Mouse (Mus musculus): ENCODE measurements around the gene Cpa2. TPM values are rescaled to one million over a fixed set of nuclear protein-coding genes. Genes with fewer than 3 reads are reported as not detected.

Cpa2 gene
- polyA plus RNA-seq, 1 experiment = not detected

DNA sequence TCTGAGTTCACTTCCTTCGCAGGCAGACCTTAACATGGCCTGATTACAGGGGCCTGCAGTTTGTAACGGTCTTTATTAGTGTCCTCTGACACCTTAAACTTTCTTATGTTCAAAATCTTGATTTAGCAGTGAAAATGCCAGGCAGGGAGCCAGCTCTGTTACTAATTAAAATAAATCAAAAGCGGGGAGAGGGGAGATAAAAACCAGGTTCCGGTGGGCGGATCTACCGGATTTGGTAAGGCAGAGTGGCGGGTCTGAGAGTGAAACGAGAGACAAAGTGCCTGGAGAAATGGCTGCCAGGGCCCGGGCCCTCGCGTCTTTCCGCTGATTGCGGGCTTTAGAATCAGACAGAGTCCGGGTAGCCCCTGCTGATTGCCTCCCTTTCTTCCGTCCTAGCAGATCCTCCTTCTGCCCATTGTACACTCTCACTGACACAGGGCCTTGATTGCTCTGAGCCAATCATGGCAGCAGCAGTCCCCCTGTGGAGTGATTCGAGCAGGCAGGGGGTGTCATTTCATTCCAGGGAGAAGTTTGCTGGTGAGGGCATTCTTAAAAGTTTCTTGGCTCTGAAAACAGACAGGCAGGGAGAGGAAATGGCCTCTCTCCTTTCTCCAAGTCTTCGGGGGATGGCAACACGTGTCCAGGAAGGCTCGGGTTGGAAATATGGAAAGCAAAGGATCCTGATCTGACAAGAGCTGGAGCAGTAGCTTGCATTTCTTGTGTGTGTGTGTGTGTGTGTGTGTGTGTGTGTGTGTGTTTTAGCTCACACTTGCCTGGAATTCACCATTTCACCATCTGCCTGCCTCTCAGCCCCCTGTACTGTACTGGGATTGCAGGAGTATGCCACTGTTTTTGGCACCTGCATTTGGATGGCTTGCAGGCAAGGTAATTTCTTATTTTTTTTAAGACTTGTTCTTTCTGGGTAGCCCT lies 14.5 kb upstream of the Cpa2 start:
- Histone ChIP-seq H3K36me3 (ENCODE audit: control insufficient read depth) (no peaks in the 10 kb centered on the region), H3K9me3 (ENCODE audit: control insufficient read depth, low read length) (no peaks in the 10 kb centered on the region), H3K4me1 (ENCODE audit: control insufficient read depth) (no peaks in the 10 kb centered on the region), H3K4me3 (replicated peaks) (no peak overlapping the region), H3K27me3 (ENCODE audit: control insufficient read depth) (peaks cover 14% of the 10 kb centered on the region)
- TF ChIP-seq GATA1 (IDR thresholded peaks at IDR 0.05; ENCODE audit: low read length) (no peak), TAL1 (IDR thresholded peaks at IDR 0.05; ENCODE audit: low read length) (no peak)

- no peaks in the 10 kb centered on the region for H3K4me1 ChIP-seq (ENCODE audit: control insufficient read depth)
- H3K36me3 ChIP-seq (ENCODE audit: control insufficient read depth) = no peaks in the 10 kb centered on the region
- peaks cover 14% of the 10 kb centered on the region for H3K27me3 ChIP-seq (ENCODE audit: control insufficient read depth)
- no peak overlapping the region for H3K4me3 ChIP-seq (replicated peaks)
- no peak for TF ChIP-seq TAL1 (IDR thresholded peaks at IDR 0.05; ENCODE audit: low read length)
- no peak for TF ChIP-seq GATA1 (IDR thresholded peaks at IDR 0.05; ENCODE audit: low read length)
- no peaks in the 10 kb centered on the region for H3K9me3 ChIP-seq (ENCODE audit: control insufficient read depth, low read length)
Observed at GRCm38 (mm10) chr6:30528800-30529199, 12.6 kb upstream of the Cpa2 start.

- Histone ChIP-seq H3K9me3 (ENCODE audit: control insufficient read depth, low read length) (no peaks in the 10 kb centered on the region), H3K36me3 (ENCODE audit: control insufficient read depth) (no peaks in the 10 kb centered on the region), H3K4me1 (ENCODE audit: control insufficient read depth) (no peaks in the 10 kb centered on the region), H3K4me3 (replicated peaks) (no peak overlapping the region), H3K27me3 (ENCODE audit: control insufficient read depth) (no peaks in the 10 kb centered on the region)
- TF ChIP-seq GATA1 (IDR thresholded peaks at IDR 0.05; ENCODE audit: low read length) = no peak
Observed at GRCm38 (mm10) chr6:30535340-30535739, 6.0 kb upstream of the Cpa2 start.

- Histone ChIP-seq H3K9me3 (ENCODE audit: control insufficient read depth, low read length) (no peaks in the 10 kb centered on the region), H3K27me3 (ENCODE audit: control insufficient read depth) (peaks cover 11% of the 10 kb centered on the region), H3K4me1 (ENCODE audit: control insufficient read depth) (no peaks in the 10 kb centered on the region), H3K36me3 (ENCODE audit: control insufficient read depth) (no peaks in the 10 kb centered on the region), H3K4me3 (replicated peaks) (no peak overlapping the region)
- TF ChIP-seq GATA1 (IDR thresholded peaks at IDR 0.05; ENCODE audit: low read length) (no peak), TAL1 (IDR thresholded peaks at IDR 0.05; ENCODE audit: low read length) (no peak)
Observed at GRCm38 (mm10) chr6:30538240-30538639, 3.1 kb upstream of the Cpa2 start.

DNA sequence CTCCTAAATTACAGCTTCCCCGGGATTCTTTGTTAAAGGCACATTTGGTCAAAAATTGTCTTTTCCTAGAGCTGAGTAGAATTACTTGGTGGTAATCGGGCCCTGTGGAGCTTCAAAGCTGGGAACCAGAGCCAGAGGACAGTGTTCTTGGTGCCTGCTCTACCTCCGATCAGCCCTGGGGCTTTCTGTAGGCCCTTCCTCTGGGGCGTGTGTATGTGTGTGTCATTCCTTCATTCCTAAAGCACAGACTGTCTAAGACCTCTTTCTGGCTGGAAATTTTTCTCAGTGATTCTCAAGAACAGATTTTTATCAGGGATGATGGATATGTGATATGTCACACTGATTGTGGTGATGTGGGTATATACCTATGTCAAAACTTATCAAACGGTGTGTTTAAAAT lies 2.6 kb upstream of the Cpa2 start:
- no peak overlapping the region for H3K4me3 ChIP-seq (replicated peaks)
- no peaks in the 10 kb centered on the region for H3K4me1 ChIP-seq (ENCODE audit: control insufficient read depth)
- H3K36me3 ChIP-seq (ENCODE audit: control insufficient read depth) = no peaks in the 10 kb centered on the region
- TF ChIP-seq TAL1 (IDR thresholded peaks at IDR 0.05; ENCODE audit: low read length) = no peak
- no peak for TF ChIP-seq GATA1 (IDR thresholded peaks at IDR 0.05; ENCODE audit: low read length)
- H3K27me3 ChIP-seq (ENCODE audit: control insufficient read depth) = peaks cover 16% of the 10 kb centered on the region
- no peaks in the 10 kb centered on the region for H3K9me3 ChIP-seq (ENCODE audit: control insufficient read depth, low read length)

DNA sequence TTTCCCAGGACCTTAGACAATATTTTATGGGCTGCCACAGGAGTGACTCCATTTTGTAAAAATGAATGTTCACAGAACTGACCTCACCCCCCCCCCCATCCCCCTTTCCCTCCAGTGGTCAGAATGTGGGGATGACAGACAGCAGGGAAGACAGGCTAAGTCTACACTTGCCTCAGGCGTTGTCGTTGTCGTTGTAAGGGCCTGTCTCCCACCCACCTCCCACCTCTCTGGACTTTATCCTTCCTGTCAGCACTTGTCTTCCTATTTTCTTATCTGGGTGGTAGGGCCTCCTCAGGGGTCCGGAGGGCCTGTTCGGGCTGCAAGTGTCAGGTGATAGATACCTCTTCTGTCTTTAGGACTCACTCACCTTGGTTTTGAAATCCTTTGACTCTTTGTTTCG lies 895 bp downstream of the Cpa2 start:
- no peaks in the 10 kb centered on the region for H3K4me1 ChIP-seq (ENCODE audit: control insufficient read depth)
- peaks cover 48% of the 10 kb centered on the region for H3K27me3 ChIP-seq (ENCODE audit: control insufficient read depth)
- H3K4me3 ChIP-seq (replicated peaks) = no peak overlapping the region
- no peaks in the 10 kb centered on the region for H3K9me3 ChIP-seq (ENCODE audit: control insufficient read depth, low read length)
- TF ChIP-seq TAL1 (IDR thresholded peaks at IDR 0.05; ENCODE audit: low read length) (no peak), GATA1 (IDR thresholded peaks at IDR 0.05; ENCODE audit: low read length) (no peak)
- H3K36me3 ChIP-seq (ENCODE audit: control insufficient read depth) = no peaks in the 10 kb centered on the region

- no peaks in the 10 kb centered on the region for H3K4me1 ChIP-seq (ENCODE audit: control insufficient read depth)
- no peak for TF ChIP-seq GATA1 (IDR thresholded peaks at IDR 0.05; ENCODE audit: low read length)
- TF ChIP-seq TAL1 (IDR thresholded peaks at IDR 0.05; ENCODE audit: low read length) = no peak
- no peaks in the 10 kb centered on the region for H3K36me3 ChIP-seq (ENCODE audit: control insufficient read depth)
- no peaks in the 10 kb centered on the region for H3K9me3 ChIP-seq (ENCODE audit: control insufficient read depth, low read length)
- H3K27me3 ChIP-seq (ENCODE audit: control insufficient read depth) = peaks cover 56% of the 10 kb centered on the region
- H3K4me3 ChIP-seq (replicated peaks) = no peak overlapping the region
Observed at GRCm38 (mm10) chr6:30543077-30543476, 1.7 kb downstream of the Cpa2 start.

DNA sequence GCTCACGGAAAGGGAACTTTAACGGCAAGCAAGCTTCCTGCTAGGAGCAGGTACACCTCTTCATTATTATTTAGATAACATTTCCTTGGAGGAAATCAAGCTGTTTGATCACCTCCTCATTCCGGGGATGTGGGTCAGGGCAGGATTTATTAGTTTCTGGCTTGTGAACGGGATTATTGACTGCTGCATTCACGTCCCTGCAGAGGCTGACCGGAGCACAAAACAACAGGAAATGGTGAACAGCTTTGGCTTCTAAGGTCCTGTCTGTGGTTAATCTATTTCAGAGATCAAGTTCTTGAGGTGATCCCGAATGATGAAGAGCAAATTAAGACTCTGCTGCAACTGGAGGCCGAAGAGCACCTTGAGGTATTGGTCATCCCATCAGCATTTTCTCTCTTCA lies 2.5 kb downstream of the Cpa2 start:
- TF ChIP-seq TAL1 (IDR thresholded peaks at IDR 0.05; ENCODE audit: low read length) = no peak
- TF ChIP-seq GATA1 (IDR thresholded peaks at IDR 0.05; ENCODE audit: low read length) = no peak
- no peak overlapping the region for H3K4me3 ChIP-seq (replicated peaks)
- no peaks in the 10 kb centered on the region for H3K4me1 ChIP-seq (ENCODE audit: control insufficient read depth)
- H3K27me3 ChIP-seq (ENCODE audit: control insufficient read depth) = peaks cover 63% of the 10 kb centered on the region
- H3K36me3 ChIP-seq (ENCODE audit: control insufficient read depth) = no peaks in the 10 kb centered on the region
- no peaks in the 10 kb centered on the region for H3K9me3 ChIP-seq (ENCODE audit: control insufficient read depth, low read length)

DNA sequence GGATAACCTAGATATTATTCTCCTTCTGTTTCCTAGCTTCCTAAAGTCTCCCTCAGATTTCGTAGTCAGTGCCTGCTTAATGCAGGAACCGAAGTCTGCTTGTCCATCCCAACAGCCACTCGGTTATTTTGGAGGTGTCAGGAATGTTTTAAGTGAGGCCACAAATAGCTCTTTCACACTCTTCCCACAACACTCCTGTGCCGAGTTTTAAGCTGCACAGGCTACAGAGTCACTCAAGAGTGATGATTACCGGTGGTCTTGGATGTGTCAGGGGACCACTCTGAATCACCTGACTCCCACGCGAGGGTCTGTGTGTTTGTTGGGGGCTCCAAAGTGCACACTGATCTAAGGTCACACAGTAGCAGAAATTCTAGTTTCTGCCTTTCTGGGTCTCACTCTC lies 4.3 kb downstream of the Cpa2 start:
- peaks cover 82% of the 10 kb centered on the region for H3K27me3 ChIP-seq (ENCODE audit: control insufficient read depth)
- H3K4me3 ChIP-seq (replicated peaks) = no peak overlapping the region
- H3K36me3 ChIP-seq (ENCODE audit: control insufficient read depth) = no peaks in the 10 kb centered on the region
- H3K4me1 ChIP-seq (ENCODE audit: control insufficient read depth) = no peaks in the 10 kb centered on the region
- H3K9me3 ChIP-seq (ENCODE audit: control insufficient read depth, low read length) = no peaks in the 10 kb centered on the region
- no peak for TF ChIP-seq TAL1 (IDR thresholded peaks at IDR 0.05; ENCODE audit: low read length)
- TF ChIP-seq GATA1 (IDR thresholded peaks at IDR 0.05; ENCODE audit: low read length) = no peak

All from erythroblast, embryonic 14.5 days (primary cell).